Mouse (Mus musculus): ENCODE data around the gene Arhgef2.
"Not testable (repeated sequence)": the region's sequence is repeated elsewhere in the genome, so short reads cannot be mapped to it uniquely, and the experiment has no call there.

Gene Arhgef2

GRCm38 (mm10) chr3:88605666-88606065, at the start of gene Arhgef2:
TSS of gene Arhgef2 (plus strand) at chr3:88605966.
- not testable (repeated sequence) for DNase-seq (ENCODE audit: low spot score in 2 of 2)

- peak; percentile 22 to 27 for DNase-seq (ENCODE audit: low spot score in 2 of 2)
These were observed 49.1 kb upstream of the Arhgef2 start for GRCm38 (mm10) chr3:88556616-88557015.

- DNase-seq (ENCODE audit: low spot score in 2 of 2) = peak in 1 of 2 experiments; percentile 31
These were observed 46.2 kb upstream of the Arhgef2 start for GRCm38 (mm10) chr3:88559596-88559995.

GRCm38 (mm10) chr3:88561989-88562388, 43.8 kb upstream of the Arhgef2 start:
- DNase-seq (ENCODE audit: low spot score in 2 of 2) = no peak

- DNase-seq (ENCODE audit: low spot score in 2 of 2) = no peak
These were observed 42.3 kb upstream of the Arhgef2 start for GRCm38 (mm10) chr3:88563442-88563841.

- no peak for DNase-seq (ENCODE audit: low spot score in 2 of 2)
These were observed 41.8 kb upstream of the Arhgef2 start for GRCm38 (mm10) chr3:88563966-88564365.

GRCm38 (mm10) chr3:88566116-88566515, 39.6 kb upstream of the Arhgef2 start:
- DNase-seq (ENCODE audit: low spot score in 2 of 2) = no peak

- peak in 1 of 2 experiments; percentile 15 for DNase-seq (ENCODE audit: low spot score in 2 of 2)
These were observed 39.2 kb upstream of the Arhgef2 start for GRCm38 (mm10) chr3:88566536-88567061.

GRCm38 (mm10) chr3:88567892-88568291, 37.9 kb upstream of the Arhgef2 start:
- peak in 1 of 2 experiments; percentile 20 for DNase-seq (ENCODE audit: low spot score in 2 of 2)

GRCm38 (mm10) chr3:88568615-88569014, 37.2 kb upstream of the Arhgef2 start:
- peak in 1 of 2 experiments; percentile 22 for DNase-seq (ENCODE audit: low spot score in 2 of 2)

- DNase-seq (ENCODE audit: low spot score in 2 of 2) = no peak
These were observed 36.7 kb upstream of the Arhgef2 start for GRCm38 (mm10) chr3:88569093-88569492.

- peak in 1 of 2 experiments; percentile 20 for DNase-seq (ENCODE audit: low spot score in 2 of 2)
These were observed 36.1 kb upstream of the Arhgef2 start for GRCm38 (mm10) chr3:88569694-88570093.

GRCm38 (mm10) chr3:88570341-88570740, 35.4 kb upstream of the Arhgef2 start:
- no peak for DNase-seq (ENCODE audit: low spot score in 2 of 2)

GRCm38 (mm10) chr3:88571856-88572255, 33.9 kb upstream of the Arhgef2 start:
- DNase-seq (ENCODE audit: low spot score in 2 of 2) = no peak

GRCm38 (mm10) chr3:88572835-88573234, 32.9 kb upstream of the Arhgef2 start:
- DNase-seq (ENCODE audit: low spot score in 2 of 2) = no peak

- DNase-seq (ENCODE audit: low spot score in 2 of 2) = no peak
These were observed 32.0 kb upstream of the Arhgef2 start for GRCm38 (mm10) chr3:88573810-88574209.

- DNase-seq (ENCODE audit: low spot score in 2 of 2) = no peak
These were observed 30.2 kb upstream of the Arhgef2 start, which contains the start of gene Ssr2 for GRCm38 (mm10) chr3:88575540-88575939. TSS of gene Ssr2 (plus strand) at chr3:88575876.

GRCm38 (mm10) chr3:88577846-88578245, 27.9 kb upstream of the Arhgef2 start:
- DNase-seq (ENCODE audit: low spot score in 2 of 2) = not testable (repeated sequence)

GRCm38 (mm10) chr3:88578498-88579424, 27.0 kb upstream of the Arhgef2 start:
- no peak for DNase-seq (ENCODE audit: low spot score in 2 of 2)

GRCm38 (mm10) chr3:88579454-88580117, 26.2 kb upstream of the Arhgef2 start:
- DNase-seq (ENCODE audit: low spot score in 2 of 2) = peak; percentile 87 to 91

- no peak for DNase-seq (ENCODE audit: low spot score in 2 of 2)
These were observed 20.0 kb upstream of the Arhgef2 start for GRCm38 (mm10) chr3:88585769-88586168.

GRCm38 (mm10) chr3:88586640-88587039, 19.1 kb upstream of the Arhgef2 start:
- DNase-seq (ENCODE audit: low spot score in 2 of 2) = no peak
